Mouse (Mus musculus): ENCODE results near the gene Tmem53. TPM values are rescaled to one million over a fixed set of nuclear protein-coding genes. Genes with fewer than 3 reads are reported as not detected.
A peak's percentile ranks its signal among the peaks of the same experiment; 100 is the strongest.

Tmem53 gene
- polyA plus RNA-seq, 1 experiment = 19.0 TPM

DNA sequence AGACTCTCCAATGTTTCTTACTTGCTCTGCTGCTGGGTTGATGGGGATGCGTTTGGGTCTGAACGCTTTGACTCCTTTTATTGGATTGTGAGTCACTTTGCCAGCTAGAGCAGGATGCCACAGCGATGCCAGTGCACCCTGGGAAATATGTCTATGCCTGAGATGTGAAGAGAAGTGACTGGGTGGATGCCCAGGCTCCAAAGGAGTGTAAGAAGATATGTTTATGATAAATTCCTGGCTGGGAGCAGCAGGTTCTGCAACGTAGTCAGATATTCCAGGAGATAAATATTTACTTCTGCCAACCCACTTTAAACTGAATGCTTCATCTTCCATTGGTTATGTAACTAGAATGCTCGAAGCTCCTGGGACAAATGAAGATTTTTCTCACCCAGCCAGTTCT is 34.7 kb upstream of the Tmem53 start:
- H3K27ac ChIP-seq (ENCODE audit: insufficient read depth, low read depth, low read length) = no peak overlapping the region
- TF ChIP-seq POLR2A (IDR thresholded peaks at IDR 0.05; ENCODE audit: low read depth, low read length) (no peak), CTCF (IDR thresholded peaks at IDR 0.05; ENCODE audit: extremely low read depth, insufficient read length, insufficient replicate concordance, low read depth, low read length) (no peak)
- no peaks in the 10 kb centered on the region for H3K36me3 ChIP-seq (ENCODE audit: control insufficient read depth, insufficient read depth, low read length)
- H3K4me1 ChIP-seq (ENCODE audit: control insufficient read depth, insufficient read depth, insufficient read length, low read length) = no peaks in the 10 kb centered on the region
- 57% methylated on average over 5 of the region's 5 CpGs for WGBS
- no peaks in the 10 kb centered on the region for H3K27me3 ChIP-seq (ENCODE audit: control insufficient read depth, insufficient read depth, low read length)
- no peak overlapping the region for H3K4me3 ChIP-seq (ENCODE audit: low read depth, low read length)

DNA sequence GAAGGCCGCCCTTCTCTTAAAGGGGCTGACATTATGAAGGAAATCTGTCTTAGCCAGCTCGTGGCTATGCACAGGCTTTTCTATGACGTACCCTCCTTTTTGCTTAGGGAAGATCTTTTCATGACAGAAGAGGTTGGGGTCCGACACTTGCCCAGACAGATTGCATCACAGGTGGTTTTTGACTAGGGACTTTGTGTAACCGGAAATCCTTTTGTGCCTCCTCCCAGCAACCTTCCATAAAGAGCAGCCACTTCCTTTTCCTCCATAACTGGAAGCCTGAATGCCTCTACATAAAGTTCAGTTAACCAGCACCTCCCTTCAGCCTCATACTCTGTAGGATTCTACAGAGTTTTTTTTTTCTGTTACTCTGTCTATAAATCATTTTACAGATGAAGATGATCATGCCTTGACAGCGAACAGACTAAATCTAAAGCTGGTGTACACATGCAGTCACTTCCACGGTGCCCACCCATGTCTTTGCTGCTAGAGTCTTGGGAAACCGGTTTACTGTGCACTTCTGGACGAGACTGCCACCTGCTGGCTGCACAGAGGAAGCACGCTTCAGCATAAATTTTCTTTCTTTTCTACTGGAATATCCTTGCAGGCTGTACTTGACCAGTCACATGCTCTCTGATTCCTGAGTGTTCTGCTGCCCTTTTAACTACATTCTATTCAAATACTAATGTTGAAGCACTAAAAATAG is 33.1 kb upstream of the Tmem53 start:
- Histone ChIP-seq H3K27me3 (ENCODE audit: control insufficient read depth, insufficient read depth, low read length) (no peaks in the 10 kb centered on the region), H3K36me3 (ENCODE audit: control insufficient read depth, insufficient read depth, low read length) (no peaks in the 10 kb centered on the region), H3K27ac (ENCODE audit: insufficient read depth, low read depth, low read length) (no peak overlapping the region), H3K4me1 (ENCODE audit: control insufficient read depth, insufficient read depth, insufficient read length, low read length) (no peaks in the 10 kb centered on the region), H3K4me3 (ENCODE audit: low read depth, low read length) (no peak overlapping the region)
- TF ChIP-seq POLR2A (IDR thresholded peaks at IDR 0.05; ENCODE audit: low read depth, low read length) (no peak), CTCF (IDR thresholded peaks at IDR 0.05; ENCODE audit: extremely low read depth, insufficient read length, insufficient replicate concordance, low read depth, low read length) (peak; percentile 89; the same call in 1 of the 2 replicates)
- 29% methylated on average over 10 of the region's 10 CpGs for WGBS

DNA sequence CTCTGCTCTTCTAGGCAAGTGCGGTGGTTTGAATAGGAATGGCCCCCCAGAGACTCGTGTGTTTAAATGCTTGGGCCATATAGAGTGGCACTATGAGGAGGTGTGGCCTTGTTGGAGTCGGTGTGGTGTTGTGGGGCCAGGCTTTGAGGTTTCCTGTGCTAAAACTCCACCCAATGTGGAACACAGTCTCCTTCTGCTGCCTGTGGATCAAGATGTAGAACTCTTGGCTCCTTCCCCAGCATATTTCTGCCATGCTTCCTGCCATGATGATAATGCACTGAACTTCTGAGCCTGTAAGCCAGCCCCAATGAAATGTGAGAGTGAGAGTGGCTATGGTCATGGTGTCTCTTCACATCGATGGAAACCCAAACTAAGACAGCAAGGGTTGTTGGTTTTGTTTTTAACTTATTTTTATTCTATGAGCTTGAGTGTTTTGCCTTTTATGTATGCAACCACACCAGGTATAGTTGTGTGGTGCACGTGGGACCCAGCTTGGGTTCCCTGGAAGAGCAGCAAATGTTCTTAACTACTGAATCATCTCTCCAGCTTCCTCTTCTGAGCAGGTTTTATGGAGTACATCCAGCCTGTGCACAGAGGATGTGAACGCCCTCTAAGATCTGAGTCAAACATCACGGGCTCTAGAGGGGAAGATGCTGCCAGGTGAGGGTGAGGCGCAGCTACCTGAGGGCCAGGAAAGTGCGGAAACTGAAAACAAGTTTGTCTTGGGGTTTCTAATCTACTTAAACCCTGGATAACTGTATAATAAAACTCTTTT is 30.8 kb upstream of the Tmem53 start:
- H3K27ac ChIP-seq (ENCODE audit: insufficient read depth, low read depth, low read length) = no peak overlapping the region
- 78% methylated on average over 9 of the region's 9 CpGs for WGBS
- TF ChIP-seq CTCF (IDR thresholded peaks at IDR 0.05; ENCODE audit: extremely low read depth, insufficient read length, insufficient replicate concordance, low read depth, low read length) = no peak
- no peak for TF ChIP-seq POLR2A (IDR thresholded peaks at IDR 0.05; ENCODE audit: low read depth, low read length)
- no peak overlapping the region for H3K4me3 ChIP-seq (ENCODE audit: low read depth, low read length)
- H3K27me3 ChIP-seq (ENCODE audit: control insufficient read depth, insufficient read depth, low read length) = no peaks in the 10 kb centered on the region
- no peaks in the 10 kb centered on the region for H3K4me1 ChIP-seq (ENCODE audit: control insufficient read depth, insufficient read depth, insufficient read length, low read length)
- H3K36me3 ChIP-seq (ENCODE audit: control insufficient read depth, insufficient read depth, low read length) = no peaks in the 10 kb centered on the region

DNA sequence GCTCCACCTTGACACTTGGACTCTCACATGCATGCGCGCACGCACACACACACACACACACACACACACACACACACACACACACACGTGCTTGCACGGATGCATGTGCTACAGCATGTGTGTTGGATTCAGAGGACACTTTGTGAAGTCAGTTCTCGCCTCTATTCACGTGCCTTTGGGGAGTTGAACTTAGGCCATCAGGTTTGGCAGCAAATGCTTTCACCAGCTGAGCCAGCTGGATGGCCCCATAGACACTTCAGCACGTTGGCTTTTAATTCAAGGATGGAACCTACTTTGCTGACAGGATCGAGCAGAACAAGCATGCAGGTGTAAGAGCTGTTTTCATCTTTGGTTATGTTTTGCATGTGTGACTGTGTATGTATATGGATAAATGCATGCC is 29.9 kb upstream of the Tmem53 start:
- no peaks in the 10 kb centered on the region for H3K36me3 ChIP-seq (ENCODE audit: control insufficient read depth, insufficient read depth, low read length)
- 85% methylated on average over 9 of the region's 9 CpGs for WGBS
- H3K27me3 ChIP-seq (ENCODE audit: control insufficient read depth, insufficient read depth, low read length) = no peaks in the 10 kb centered on the region
- TF ChIP-seq POLR2A (IDR thresholded peaks at IDR 0.05; ENCODE audit: low read depth, low read length) (no peak), CTCF (IDR thresholded peaks at IDR 0.05; ENCODE audit: extremely low read depth, insufficient read length, insufficient replicate concordance, low read depth, low read length) (no peak)
- H3K4me1 ChIP-seq (ENCODE audit: control insufficient read depth, insufficient read depth, insufficient read length, low read length) = no peaks in the 10 kb centered on the region
- no peak overlapping the region for H3K27ac ChIP-seq (ENCODE audit: insufficient read depth, low read depth, low read length)
- no peak overlapping the region for H3K4me3 ChIP-seq (ENCODE audit: low read depth, low read length)

DNA sequence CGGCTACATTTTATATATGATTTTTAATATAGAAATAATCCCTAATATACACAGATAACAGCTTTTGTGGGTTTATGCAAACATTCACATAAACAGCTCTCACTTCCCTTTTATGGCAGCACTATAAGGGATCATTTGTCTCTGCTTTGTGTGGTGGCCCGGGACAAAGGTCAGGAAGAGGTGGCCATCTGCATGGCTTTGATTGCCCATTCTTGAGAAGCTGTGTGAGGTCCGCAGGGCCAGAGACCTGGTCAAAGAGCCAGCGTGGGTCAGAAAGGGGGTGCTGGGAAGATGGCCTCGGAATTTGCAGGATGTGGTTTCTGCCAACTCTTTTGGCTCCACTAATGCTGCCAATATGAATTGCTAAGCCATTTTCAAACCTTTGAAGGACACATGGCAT is 28.8 kb upstream of the Tmem53 start:
- WGBS = 35% methylated on average over 5 of the region's 5 CpGs
- TF ChIP-seq CTCF (IDR thresholded peaks at IDR 0.05; ENCODE audit: extremely low read depth, insufficient read length, insufficient replicate concordance, low read depth, low read length) (no peak), POLR2A (IDR thresholded peaks at IDR 0.05; ENCODE audit: low read depth, low read length) (no peak)
- H3K27me3 ChIP-seq (ENCODE audit: control insufficient read depth, insufficient read depth, low read length) = no peaks in the 10 kb centered on the region
- H3K4me1 ChIP-seq (ENCODE audit: control insufficient read depth, insufficient read depth, insufficient read length, low read length) = no peaks in the 10 kb centered on the region
- no peak overlapping the region for H3K27ac ChIP-seq (ENCODE audit: insufficient read depth, low read depth, low read length)
- no peak overlapping the region for H3K4me3 ChIP-seq (ENCODE audit: low read depth, low read length)
- H3K36me3 ChIP-seq (ENCODE audit: control insufficient read depth, insufficient read depth, low read length) = no peaks in the 10 kb centered on the region

DNA sequence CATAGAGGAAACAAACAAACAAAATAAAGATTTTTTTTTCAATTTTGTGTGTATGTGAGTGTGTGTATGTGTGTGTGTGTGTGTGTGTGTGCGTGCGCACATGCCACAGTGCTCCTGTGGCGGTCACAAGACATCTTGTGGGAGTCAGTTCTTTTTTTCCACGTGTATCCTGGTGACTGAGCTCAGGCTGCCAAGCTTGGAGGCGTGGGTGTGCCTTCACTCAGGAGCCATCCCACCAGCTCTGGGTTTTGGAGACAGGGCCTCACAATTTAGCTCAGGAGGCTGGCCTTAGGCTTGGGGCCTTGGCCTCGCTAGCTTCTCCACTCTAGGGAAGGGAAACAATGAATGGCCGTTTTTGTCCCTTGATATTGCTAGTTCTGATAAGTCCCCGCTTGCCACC is 27.6 kb upstream of the Tmem53 start:
- Histone ChIP-seq H3K27ac (ENCODE audit: insufficient read depth, low read depth, low read length) (no peak overlapping the region), H3K27me3 (ENCODE audit: control insufficient read depth, insufficient read depth, low read length) (no peaks in the 10 kb centered on the region), H3K4me3 (ENCODE audit: low read depth, low read length) (no peak overlapping the region), H3K4me1 (ENCODE audit: control insufficient read depth, insufficient read depth, insufficient read length, low read length) (no peaks in the 10 kb centered on the region), H3K36me3 (ENCODE audit: control insufficient read depth, insufficient read depth, low read length) (no peaks in the 10 kb centered on the region)
- no peak for TF ChIP-seq CTCF (IDR thresholded peaks at IDR 0.05; ENCODE audit: extremely low read depth, insufficient read length, insufficient replicate concordance, low read depth, low read length)
- no peak for TF ChIP-seq POLR2A (IDR thresholded peaks at IDR 0.05; ENCODE audit: low read depth, low read length)
- WGBS = 81% methylated on average over 8 of the region's 8 CpGs

DNA sequence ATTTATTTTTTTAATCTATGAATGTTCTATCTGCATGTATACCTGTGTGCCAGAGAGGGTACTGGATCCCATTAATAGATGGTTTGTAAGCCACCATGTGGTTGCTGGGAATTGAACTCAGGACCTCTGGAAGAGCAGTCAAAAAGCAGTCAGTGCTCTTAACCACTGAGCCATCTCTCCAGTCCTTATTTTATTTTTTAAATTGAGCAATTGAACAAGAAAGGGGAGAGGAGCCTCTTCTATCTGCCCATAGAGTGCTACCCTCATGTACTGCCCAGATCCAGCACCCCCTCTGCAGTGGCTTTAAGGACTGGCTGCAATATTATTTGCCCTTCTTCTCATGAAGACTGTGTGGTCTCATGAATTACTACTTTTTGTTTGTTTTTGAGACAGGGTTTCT is 26.5 kb upstream of the Tmem53 start:
- TF ChIP-seq CTCF (IDR thresholded peaks at IDR 0.05; ENCODE audit: extremely low read depth, insufficient read length, insufficient replicate concordance, low read depth, low read length) (no peak), POLR2A (IDR thresholded peaks at IDR 0.05; ENCODE audit: low read depth, low read length) (no peak)
- H3K4me1 ChIP-seq (ENCODE audit: control insufficient read depth, insufficient read depth, insufficient read length, low read length) = no peaks in the 10 kb centered on the region
- H3K36me3 ChIP-seq (ENCODE audit: control insufficient read depth, insufficient read depth, low read length) = no peaks in the 10 kb centered on the region
- no peak overlapping the region for H3K4me3 ChIP-seq (ENCODE audit: low read depth, low read length)
- H3K27me3 ChIP-seq (ENCODE audit: control insufficient read depth, insufficient read depth, low read length) = no peaks in the 10 kb centered on the region
- H3K27ac ChIP-seq (ENCODE audit: insufficient read depth, low read depth, low read length) = no peak overlapping the region
